Mouse (Mus musculus): Measurements from ENCODE around the gene Pepd. TPM values are rescaled to one million over a fixed set of nuclear protein-coding genes. Genes with fewer than 3 reads are reported as not detected.

Pepd gene
- polyA plus RNA-seq, 1 experiment = 82.1 TPM

DNA sequence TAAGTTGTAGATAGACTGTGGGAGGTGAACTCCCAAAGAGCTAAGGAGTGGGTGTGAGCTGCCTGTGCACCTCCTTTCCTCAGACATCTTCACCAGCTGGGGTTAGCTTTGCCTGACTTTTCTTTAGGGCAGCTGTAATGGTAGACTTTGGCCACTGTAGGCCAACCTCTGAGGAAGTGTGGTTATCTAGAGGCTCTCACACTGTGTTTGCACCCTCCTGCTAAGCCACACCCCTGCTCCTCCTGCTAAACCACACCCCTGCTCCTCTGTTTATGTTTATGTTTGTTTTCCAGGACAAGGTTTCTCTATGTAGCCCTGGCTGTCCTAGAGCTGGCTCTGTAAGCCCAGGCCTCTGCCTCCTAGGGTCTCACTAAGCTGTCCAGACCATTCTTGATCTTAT, 73.5 kb downstream of the Pepd start:
- H3K4me3 ChIP-seq = no peak overlapping the region
- no peak overlapping the region for H3ac ChIP-seq (ENCODE audit: control insufficient read depth, insufficient read length)
- H3K36me3 ChIP-seq (ENCODE audit: control insufficient read depth, insufficient read depth) = no peaks in the 10 kb centered on the region
- no peak overlapping the region for H3K4me2 ChIP-seq (ENCODE audit: low read depth)
- H3K27me3 ChIP-seq (ENCODE audit: control insufficient read depth, insufficient read depth, insufficient read length) = no peaks in the 10 kb centered on the region
- TF ChIP-seq E2F4 (IDR thresholded peaks at IDR 0.05; ENCODE audit: insufficient read depth) (no peak), TCF3 (IDR thresholded peaks at IDR 0.05; ENCODE audit: insufficient read length, low read depth) (no peak), SRF (IDR thresholded peaks at IDR 0.05; ENCODE audit: control insufficient read depth, insufficient read length, low read depth) (no peak), MYOG (IDR thresholded peaks at IDR 0.05; ENCODE audit: control insufficient read depth in 1 of 3, insufficient read depth in 1 of 3, insufficient read length in 2 of 3, low read depth in 2 of 3) (no peak), POLR2AphosphoS2 (IDR thresholded peaks at IDR 0.05; ENCODE audit: insufficient read length, low read depth) (no peak), CEBPB (IDR thresholded peaks at IDR 0.05; ENCODE audit: insufficient read depth, poor library complexity, severe bottlenecking) (no peak), TCF12 (IDR thresholded peaks at IDR 0.05; ENCODE audit: insufficient read depth, poor library complexity, severe bottlenecking) (no peak), REST (IDR thresholded peaks at IDR 0.05; ENCODE audit: insufficient read depth, insufficient read length) (no peak), MYOD1 (IDR thresholded peaks at IDR 0.05; ENCODE audit: control insufficient read depth in 1 of 3, insufficient read length in 2 of 3, low read depth in 2 of 3) (no peak), USF1 (IDR thresholded peaks at IDR 0.05; ENCODE audit: low read depth) (no peak), POLR2A (IDR thresholded peaks at IDR 0.05; ENCODE audit: insufficient read length, low read depth) (no peak), MAX (IDR thresholded peaks at IDR 0.05; ENCODE audit: low read depth) (no peak)
- H3K79me2 ChIP-seq (ENCODE audit: control insufficient read depth, insufficient read depth) = no peaks in the 10 kb centered on the region

DNA sequence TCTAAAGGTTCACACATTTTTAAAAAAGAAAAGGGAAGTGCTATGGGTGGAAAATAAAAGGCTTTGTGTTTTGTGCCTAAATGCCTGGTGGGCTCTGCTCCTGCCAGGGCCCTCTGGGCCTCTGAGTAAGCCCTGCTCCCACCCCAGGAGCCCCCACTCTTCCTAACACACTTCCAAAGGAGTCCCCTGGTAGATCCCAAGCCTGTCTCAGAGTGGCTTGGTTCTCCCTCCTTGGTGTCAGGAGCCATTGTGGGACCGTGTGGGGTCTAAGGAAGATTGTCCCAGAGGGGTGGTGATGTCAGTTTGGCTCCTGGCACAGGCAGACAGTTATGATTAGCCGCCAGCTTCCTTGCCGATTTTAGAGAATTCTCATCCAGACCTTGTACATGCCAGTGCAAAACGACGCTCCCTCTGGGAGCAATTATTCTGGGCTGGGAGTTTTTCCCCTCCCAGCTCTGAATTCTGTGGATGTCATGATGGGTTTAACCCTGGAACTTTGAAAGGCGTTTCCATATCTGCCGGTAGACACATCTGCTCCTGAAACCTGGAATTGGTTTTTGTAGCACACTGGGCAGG, 74.5 kb downstream of the Pepd start:
- Histone ChIP-seq H3K36me3 (ENCODE audit: control insufficient read depth, insufficient read depth) (no peaks in the 10 kb centered on the region), H3K4me2 (ENCODE audit: low read depth) (no peak overlapping the region), H3K27me3 (ENCODE audit: control insufficient read depth, insufficient read depth, insufficient read length) (no peaks in the 10 kb centered on the region), H3K79me2 (ENCODE audit: control insufficient read depth, insufficient read depth) (no peaks in the 10 kb centered on the region), H3ac (ENCODE audit: control insufficient read depth, insufficient read length) (no peak overlapping the region), H3K4me3 (no peak overlapping the region)
- no peak for TF ChIP-seq TCF3 (IDR thresholded peaks at IDR 0.05; ENCODE audit: insufficient read length, low read depth)
- no peak for TF ChIP-seq MYOG (IDR thresholded peaks at IDR 0.05; ENCODE audit: control insufficient read depth in 1 of 3, insufficient read depth in 1 of 3, insufficient read length in 2 of 3, low read depth in 2 of 3)
- no peak for TF ChIP-seq TCF12 (IDR thresholded peaks at IDR 0.05; ENCODE audit: insufficient read depth, poor library complexity, severe bottlenecking)

DNA sequence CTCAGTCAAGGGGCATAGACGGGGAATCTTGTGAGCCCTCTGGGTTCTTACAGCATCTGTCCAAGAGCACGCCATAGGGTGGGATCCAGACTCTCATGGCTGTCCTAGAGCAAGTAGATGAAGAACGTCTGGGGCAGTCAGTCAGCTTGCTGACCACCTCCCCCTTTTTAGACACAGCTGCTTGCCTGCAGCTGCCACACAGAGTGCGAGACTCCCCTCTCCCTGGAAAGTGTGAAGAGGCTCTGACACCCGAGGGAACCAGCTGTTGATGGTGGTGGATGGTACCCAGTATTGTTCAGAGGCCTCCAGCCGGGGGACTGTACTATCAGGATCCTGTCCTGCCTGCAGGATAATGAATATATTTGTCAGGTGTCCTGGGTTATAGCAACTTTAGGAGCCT, 75.1 kb downstream of the Pepd start:
- no peaks in the 10 kb centered on the region for H3K27me3 ChIP-seq (ENCODE audit: control insufficient read depth, insufficient read depth, insufficient read length)
- peak in 2 of 3 experiments; percentile 76 to 81 for TF ChIP-seq MYOD1 (IDR thresholded peaks at IDR 0.05; ENCODE audit: control insufficient read depth in 1 of 3, insufficient read length in 2 of 3, low read depth in 2 of 3)
- TF ChIP-seq MYOG (IDR thresholded peaks at IDR 0.05; ENCODE audit: control insufficient read depth in 1 of 3, insufficient read depth in 1 of 3, insufficient read length in 2 of 3, low read depth in 2 of 3) = peak; percentile 9 to 82 (median 64)
- TF ChIP-seq REST (IDR thresholded peaks at IDR 0.05; ENCODE audit: insufficient read depth, insufficient read length) = no peak
- peak; percentile 58 for TF ChIP-seq TCF3 (IDR thresholded peaks at IDR 0.05; ENCODE audit: insufficient read length, low read depth)
- H3K4me3 ChIP-seq = no peak overlapping the region
- H3ac ChIP-seq (ENCODE audit: control insufficient read depth, insufficient read length) = no peak overlapping the region
- H3K36me3 ChIP-seq (ENCODE audit: control insufficient read depth, insufficient read depth) = no peaks in the 10 kb centered on the region
- no peak overlapping the region for H3K4me2 ChIP-seq (ENCODE audit: low read depth)
- no peaks in the 10 kb centered on the region for H3K79me2 ChIP-seq (ENCODE audit: control insufficient read depth, insufficient read depth)

DNA sequence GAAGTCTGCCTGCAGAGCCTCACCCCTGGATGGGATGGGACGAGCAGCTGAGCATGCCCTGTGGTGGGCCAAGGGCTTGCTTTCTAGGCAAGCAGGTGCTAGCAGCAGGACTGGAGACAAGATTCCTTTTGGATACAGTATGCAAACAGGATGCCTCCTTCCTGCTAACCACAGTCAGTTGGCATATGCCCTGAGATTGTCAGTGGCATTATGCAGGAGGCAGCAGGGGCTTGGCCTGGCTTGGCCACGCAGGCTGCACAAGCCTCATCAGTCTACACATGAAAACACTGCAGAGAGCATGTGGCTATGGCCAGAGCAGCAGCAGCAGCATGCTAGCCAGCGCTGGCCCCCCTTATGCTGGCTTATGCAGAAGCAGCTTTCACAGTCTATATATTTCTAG, 76.3 kb downstream of the Pepd start:
- TF ChIP-seq USF1 (IDR thresholded peaks at IDR 0.05; ENCODE audit: low read depth) (no peak), POLR2A (IDR thresholded peaks at IDR 0.05; ENCODE audit: insufficient read length, low read depth) (no peak), POLR2AphosphoS2 (IDR thresholded peaks at IDR 0.05; ENCODE audit: insufficient read length, low read depth) (no peak), E2F4 (IDR thresholded peaks at IDR 0.05; ENCODE audit: insufficient read depth) (no peak), MYOG (IDR thresholded peaks at IDR 0.05; ENCODE audit: control insufficient read depth in 1 of 3, insufficient read depth in 1 of 3, insufficient read length in 2 of 3, low read depth in 2 of 3) (peak; percentile 90 to 99 (median 97)), REST (IDR thresholded peaks at IDR 0.05; ENCODE audit: insufficient read depth, insufficient read length) (no peak), SRF (IDR thresholded peaks at IDR 0.05; ENCODE audit: control insufficient read depth, insufficient read length, low read depth) (no peak), TCF3 (IDR thresholded peaks at IDR 0.05; ENCODE audit: insufficient read length, low read depth) (peak; percentile 96), MYOD1 (IDR thresholded peaks at IDR 0.05; ENCODE audit: control insufficient read depth in 1 of 3, insufficient read length in 2 of 3, low read depth in 2 of 3) (peak; percentile 57 to 96 (median 95)), MAX (IDR thresholded peaks at IDR 0.05; ENCODE audit: low read depth) (no peak), CEBPB (IDR thresholded peaks at IDR 0.05; ENCODE audit: insufficient read depth, poor library complexity, severe bottlenecking) (no peak), TCF12 (IDR thresholded peaks at IDR 0.05; ENCODE audit: insufficient read depth, poor library complexity, severe bottlenecking) (peak; percentile 89)
- Histone ChIP-seq H3K4me2 (ENCODE audit: low read depth) (no peak overlapping the region), H3K36me3 (ENCODE audit: control insufficient read depth, insufficient read depth) (no peaks in the 10 kb centered on the region), H3ac (ENCODE audit: control insufficient read depth, insufficient read length) (no peak overlapping the region), H3K27me3 (ENCODE audit: control insufficient read depth, insufficient read depth, insufficient read length) (no peaks in the 10 kb centered on the region), H3K79me2 (ENCODE audit: control insufficient read depth, insufficient read depth) (no peaks in the 10 kb centered on the region), H3K4me3 (no peak overlapping the region)

DNA sequence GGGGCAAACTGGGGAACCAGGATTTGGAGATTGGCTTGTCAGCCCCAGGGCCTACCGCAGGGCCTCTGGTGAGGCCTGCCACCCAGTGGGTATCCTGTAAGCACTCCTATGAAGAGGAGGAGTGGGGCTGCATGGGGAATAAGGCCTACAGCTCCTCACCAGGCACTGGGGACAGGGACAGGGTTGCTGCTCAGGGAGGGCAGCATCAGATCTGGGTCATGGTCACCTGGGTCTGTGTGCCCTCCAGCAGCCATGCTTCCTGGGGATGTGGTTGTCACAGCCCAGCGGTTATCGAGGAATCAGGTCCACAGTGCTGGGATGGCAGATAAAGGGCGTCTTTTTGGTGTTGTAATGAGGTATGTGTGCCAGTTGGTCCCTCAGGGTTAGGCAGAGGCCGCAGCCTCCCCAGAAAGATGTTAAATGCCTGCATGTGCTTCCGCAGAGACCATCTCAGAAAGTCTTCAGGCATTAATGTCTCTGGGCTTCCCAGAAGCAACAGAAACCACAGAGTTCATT, 79.6 kb downstream of the Pepd start:
- Histone ChIP-seq H3K36me3 (ENCODE audit: control insufficient read depth, insufficient read depth) (no peaks in the 10 kb centered on the region), H3K4me2 (ENCODE audit: low read depth) (no peak overlapping the region), H3K79me2 (ENCODE audit: control insufficient read depth, insufficient read depth) (no peaks in the 10 kb centered on the region), H3K27me3 (ENCODE audit: control insufficient read depth, insufficient read depth, insufficient read length) (no peaks in the 10 kb centered on the region), H3ac (ENCODE audit: control insufficient read depth, insufficient read length) (no peak overlapping the region), H3K4me3 (no peak overlapping the region)
- TF ChIP-seq TCF12 (IDR thresholded peaks at IDR 0.05; ENCODE audit: insufficient read depth, poor library complexity, severe bottlenecking) (no peak), CEBPB (IDR thresholded peaks at IDR 0.05; ENCODE audit: insufficient read depth, poor library complexity, severe bottlenecking) (no peak), MAX (IDR thresholded peaks at IDR 0.05; ENCODE audit: low read depth) (no peak), MYOD1 (IDR thresholded peaks at IDR 0.05; ENCODE audit: control insufficient read depth in 1 of 3, insufficient read length in 2 of 3, low read depth in 2 of 3) (no peak), POLR2AphosphoS2 (IDR thresholded peaks at IDR 0.05; ENCODE audit: insufficient read length, low read depth) (no peak), SRF (IDR thresholded peaks at IDR 0.05; ENCODE audit: control insufficient read depth, insufficient read length, low read depth) (no peak), MYOG (IDR thresholded peaks at IDR 0.05; ENCODE audit: control insufficient read depth in 1 of 3, insufficient read depth in 1 of 3, insufficient read length in 2 of 3, low read depth in 2 of 3) (no peak), E2F4 (IDR thresholded peaks at IDR 0.05; ENCODE audit: insufficient read depth) (no peak), REST (IDR thresholded peaks at IDR 0.05; ENCODE audit: insufficient read depth, insufficient read length) (no peak), POLR2A (IDR thresholded peaks at IDR 0.05; ENCODE audit: insufficient read length, low read depth) (no peak), TCF3 (IDR thresholded peaks at IDR 0.05; ENCODE audit: insufficient read length, low read depth) (no peak), USF1 (IDR thresholded peaks at IDR 0.05; ENCODE audit: low read depth) (no peak)

All from myocyte (in vitro differentiated cells).